Mouse (Mus musculus) limb, embryonic 15.5 days (tissue): Measurements from ENCODE around the gene Det1. TPM values are rescaled to one million over a fixed set of nuclear protein-coding genes. Genes with fewer than 3 reads are reported as not detected.

Source experiments
- ATAC-seq: fragments of 200-750 bp; cut with Nextera tagmentation; 2 replicates; pipeline ENCODE4 v1.8.0; 2017; ENCODE audit warnings: low read depth, moderate TSS enrichment; ENCODE audit not compliant: insufficient number of reproducible peaks, low FRiP score, low TSS enrichment
- H3K27ac ChIP-seq: fragments of 300-500 bp; sonication (generic); 2 replicates; pipeline ENCODE4 v1.5.1; 2015; ENCODE audit warnings: moderate library complexity, mild to moderate bottlenecking, inconsistent platforms
- H3K27me3 ChIP-seq: fragments of 300-500 bp; sonication (generic); 2 replicates; pipeline ENCODE4 v1.6.1; 2015; ENCODE audit warnings: inconsistent platforms
- H3K36me3 ChIP-seq: fragments of 300-500 bp; sonication (generic); 2 replicates; pipeline ENCODE4 v1.6.1; 2015; ENCODE audit warnings: inconsistent platforms
- H3K4me1 ChIP-seq: fragments of 300-500 bp; sonication (generic); 2 replicates; pipeline ENCODE4 v1.6.1; 2015; ENCODE audit warnings: inconsistent platforms
- H3K4me2 ChIP-seq: fragments of 300-500 bp; sonication (generic); 2 replicates; pipeline ENCODE4 v1.6.1; 2015; ENCODE audit warnings: mild to moderate bottlenecking, inconsistent platforms
- H3K4me3 ChIP-seq: fragments of 300-500 bp; sonication (generic); 2 replicates; pipeline ENCODE4 v1.5.1; 2015; ENCODE audit warnings: mild to moderate bottlenecking, inconsistent platforms
- H3K9ac ChIP-seq: fragments of 300-500 bp; sonication (generic); 2 replicates; pipeline ENCODE4 v1.6.1; 2015; ENCODE audit warnings: inconsistent platforms
- H3K9me3 ChIP-seq: fragments of 300-500 bp; sonication (generic); 2 replicates; pipeline ENCODE4 v1.6.1; 2016; ENCODE audit warnings: inconsistent platforms
- WGBS: fragments of 180-500 bp; shearing (Covaris S2); methylation state at CpG from one replicate; pipeline ENCODE4 v1.1.7; 2015; 5-methylcytosine and 5-hydroxymethylcytosine counted together
- polyA plus RNA-seq: library from polyadenylated mRNA; unstranded; fragments of >200 nt; fragmentation: Nextera tagmentation; extraction: Ambion mirVana; gene quantifications from 2 replicates; pipeline ENCODE4 v1.2.1, GENCODE M21; 2015

Gene Det1
- polyA plus RNA-seq, 1 experiment from 2014 or later: 17.2 TPM

DNA sequence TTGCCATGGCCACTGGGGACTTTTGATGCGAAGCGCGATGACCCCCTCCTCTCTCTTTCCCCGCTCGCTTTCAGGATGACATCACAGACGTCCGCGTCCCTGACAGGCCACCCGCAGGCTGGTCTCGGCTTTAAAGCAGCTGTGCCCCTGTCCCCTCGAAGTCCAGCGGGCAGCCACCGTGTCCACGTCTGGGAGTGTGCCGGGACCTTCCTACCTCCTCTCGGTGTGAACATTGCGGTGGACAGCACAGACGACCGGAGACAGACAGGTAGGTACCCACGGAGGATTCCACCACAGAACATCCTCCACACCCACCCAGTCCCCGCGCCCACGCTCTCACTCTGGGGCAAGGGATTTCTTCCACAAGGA is 35.4 kb upstream of the Det1 start:
- no peak for ATAC-seq
- peaks cover 54% of the 10 kb centered on the region for H3K27me3 ChIP-seq
- 3% methylated on average over 23 of the region's 23 CpGs for WGBS

DNA sequence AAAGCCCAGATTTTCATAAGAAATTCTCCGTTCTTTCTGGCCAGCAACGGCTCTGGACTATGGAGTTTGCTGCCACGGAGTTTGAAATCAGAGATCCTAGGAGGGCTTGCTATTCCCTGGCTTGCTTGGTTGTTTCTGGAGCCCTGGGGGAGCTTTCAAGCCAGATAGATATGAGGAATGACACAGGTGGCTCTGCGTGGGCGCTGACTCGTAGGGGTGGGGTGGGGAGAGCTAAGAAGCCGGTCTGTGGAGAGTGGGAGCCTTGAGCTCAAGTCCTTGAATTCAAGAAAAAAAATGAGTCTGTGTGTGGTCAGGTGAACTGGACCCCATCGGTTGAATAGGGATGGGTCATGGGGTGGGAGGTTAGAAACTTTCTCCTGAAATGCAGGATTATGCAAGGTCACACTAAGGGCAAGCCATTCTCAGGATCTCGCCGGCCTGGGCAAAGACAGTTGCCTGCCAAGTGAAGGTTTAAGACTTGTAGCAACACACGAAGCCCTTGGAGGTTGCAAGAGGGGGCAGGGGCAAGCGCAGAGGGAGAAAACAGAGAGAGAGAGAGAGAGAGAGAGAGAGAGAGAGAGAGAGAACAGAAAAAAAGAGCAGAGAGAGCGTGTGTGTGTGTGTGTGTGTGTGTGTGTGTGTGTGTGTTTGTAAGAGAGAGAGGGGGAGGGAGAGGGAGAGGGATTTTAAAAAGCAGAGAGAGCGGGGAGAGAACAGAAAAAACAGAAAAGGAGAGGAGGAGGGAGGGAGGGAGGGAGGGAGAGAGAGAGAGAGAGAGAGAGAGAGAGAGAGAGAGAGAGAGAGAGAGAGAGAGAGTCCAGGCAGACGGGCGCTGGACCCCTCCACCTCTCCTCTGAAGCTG is 34.8 kb upstream of the Det1 start:
- Histone ChIP-seq H3K36me3 (no peaks in the 10 kb centered on the region), H3K9ac (no peak overlapping the region), H3K4me3 (peak overlapping the region; percentile 22), H3K9me3 (no peaks in the 10 kb centered on the region), H3K27me3 (peaks cover 54% of the 10 kb centered on the region), H3K4me1 (peaks cover 16% of the 10 kb centered on the region), H3K4me2 (peak overlapping the region; percentile 41), H3K27ac (no peak overlapping the region)
- no peak for ATAC-seq
- WGBS: 22% methylated on average over 14 of the region's 16 CpGs

More for the DNA sequence above, 35.4 kb upstream of the Det1 start:
- H3K4me3 ChIP-seq: peak overlapping the region; percentile 22
- H3K36me3 ChIP-seq: no peaks in the 10 kb centered on the region
- H3K27ac ChIP-seq: no peak overlapping the region
- no peaks in the 10 kb centered on the region for H3K9me3 ChIP-seq
- H3K4me2 ChIP-seq: peak overlapping the region; percentile 41
- no peak overlapping the region for H3K9ac ChIP-seq
- peaks cover 16% of the 10 kb centered on the region for H3K4me1 ChIP-seq

DNA sequence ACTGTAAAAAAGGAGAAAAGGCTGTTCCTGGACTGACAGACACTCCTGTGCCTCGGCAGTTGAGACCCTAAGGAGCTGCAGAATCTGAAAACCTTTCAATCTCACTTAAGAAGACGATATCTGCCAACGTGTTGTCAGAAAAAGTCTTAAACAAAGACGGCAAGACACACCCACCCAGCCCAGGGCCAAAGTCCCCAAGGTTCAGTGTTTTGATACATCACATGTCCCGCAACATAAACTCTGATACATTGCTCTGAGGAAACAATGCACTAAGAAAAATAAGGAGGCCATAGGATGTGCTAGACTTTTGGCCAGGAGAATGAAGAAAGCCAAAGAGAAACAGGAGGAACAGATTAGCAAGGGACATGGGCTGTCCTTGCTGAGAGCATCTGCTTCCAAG is 25.8 kb upstream of the Det1 start:
- Histone ChIP-seq H3K27me3 (no peaks in the 10 kb centered on the region), H3K4me1 (no peaks in the 10 kb centered on the region), H3K4me2 (no peak overlapping the region), H3K4me3 (no peak overlapping the region), H3K9me3 (no peaks in the 10 kb centered on the region), H3K9ac (no peak overlapping the region), H3K36me3 (no peaks in the 10 kb centered on the region), H3K27ac (no peak overlapping the region)
- WGBS: 72% methylated on average over 5 of the region's 5 CpGs
- no peak for ATAC-seq

DNA sequence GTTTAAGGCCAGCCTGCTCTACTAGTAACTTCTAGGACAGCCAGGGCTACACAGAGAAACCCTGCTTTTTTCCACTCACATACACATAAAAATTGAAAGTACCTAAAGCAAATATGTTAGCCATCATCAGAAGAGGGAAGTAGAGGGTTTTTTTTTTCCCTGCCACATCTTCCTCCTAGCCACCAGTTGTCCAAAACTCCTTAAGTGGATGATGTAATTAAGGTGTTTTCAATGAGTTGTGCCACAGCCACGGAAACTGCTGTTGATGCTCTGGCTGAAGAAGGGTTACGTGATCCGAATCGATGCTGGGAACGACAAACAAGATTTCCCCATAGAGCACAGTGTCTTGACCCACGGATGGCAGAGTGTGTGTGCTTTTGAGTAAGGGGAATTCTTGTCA is 25.3 kb upstream of the Det1 start:
- ATAC-seq: no peak
- Histone ChIP-seq H3K9me3 (no peaks in the 10 kb centered on the region), H3K4me1 (no peaks in the 10 kb centered on the region), H3K9ac (no peak overlapping the region), H3K36me3 (no peaks in the 10 kb centered on the region), H3K4me3 (no peak overlapping the region), H3K27ac (no peak overlapping the region), H3K4me2 (no peak overlapping the region), H3K27me3 (no peaks in the 10 kb centered on the region)
- 88% methylated on average over 6 of the region's 6 CpGs for WGBS

DNA sequence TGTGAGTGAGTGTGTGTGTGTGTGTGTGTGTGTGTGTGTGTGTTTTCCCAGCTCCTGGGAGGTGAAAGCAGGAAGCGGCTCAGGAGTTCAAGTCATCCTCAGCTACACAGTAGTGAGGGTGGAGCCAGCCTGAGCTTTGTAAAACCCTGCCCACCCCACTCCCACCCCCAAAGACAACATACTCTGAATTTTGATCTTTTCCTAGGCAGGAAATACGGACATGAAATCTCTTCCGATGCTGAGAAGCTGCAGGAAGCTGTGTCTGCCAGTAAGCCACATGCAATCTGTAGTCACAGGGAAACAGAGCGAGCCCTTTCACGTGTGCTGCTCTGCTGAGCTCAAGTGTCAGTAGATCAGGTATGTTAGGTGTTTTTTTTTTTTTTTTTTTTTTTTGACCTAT is 21.7 kb upstream of the Det1 start:
- H3K9ac ChIP-seq: no peak overlapping the region
- no peaks in the 10 kb centered on the region for H3K9me3 ChIP-seq
- H3K4me3 ChIP-seq: no peak overlapping the region
- no peaks in the 10 kb centered on the region for H3K36me3 ChIP-seq
- H3K4me1 ChIP-seq: no peaks in the 10 kb centered on the region
- no peak overlapping the region for H3K4me2 ChIP-seq
- no peak overlapping the region for H3K27ac ChIP-seq
- no peak for ATAC-seq
- no peaks in the 10 kb centered on the region for H3K27me3 ChIP-seq
- WGBS: 61% methylated on average over 5 of the region's 5 CpGs

DNA sequence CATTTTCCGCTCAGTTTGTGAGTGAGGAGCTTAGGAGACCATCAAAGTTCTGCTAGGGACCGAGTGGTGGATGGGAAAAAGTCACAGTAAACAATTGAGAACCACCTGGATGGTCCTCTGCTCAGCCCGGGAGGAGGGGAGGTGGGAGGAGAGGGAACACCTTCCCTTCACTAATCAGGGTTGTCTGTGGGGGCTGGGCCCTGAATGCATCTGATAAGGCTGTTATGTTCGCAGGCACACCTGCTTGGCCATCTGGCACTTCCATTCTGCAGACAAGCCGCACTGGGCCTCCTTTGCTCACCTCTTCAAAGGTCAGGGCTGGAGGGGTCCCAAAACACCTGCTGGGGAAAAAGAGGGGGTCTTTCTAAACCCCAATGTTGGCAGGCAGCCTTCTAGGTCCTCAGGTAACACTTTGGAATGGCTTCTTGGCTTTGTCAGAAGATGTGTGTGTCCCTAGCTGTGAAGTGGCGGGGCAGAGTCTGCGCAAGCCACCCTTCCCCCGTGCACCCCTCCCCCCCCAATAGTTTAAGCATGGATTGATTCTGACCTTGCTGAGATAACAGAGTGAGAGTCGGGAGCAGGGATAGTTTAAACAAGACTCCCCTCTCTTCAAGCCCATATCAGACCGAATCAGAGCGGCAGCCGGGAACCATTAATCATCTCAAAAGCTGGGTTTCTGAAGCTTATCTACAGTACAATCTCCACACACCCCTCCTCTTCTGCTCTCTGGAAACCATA is 18.3 kb upstream of the Det1 start:
- Histone ChIP-seq H3K4me3 (no peak overlapping the region), H3K27me3 (no peaks in the 10 kb centered on the region), H3K36me3 (no peaks in the 10 kb centered on the region), H3K9ac (no peak overlapping the region), H3K27ac (no peak overlapping the region), H3K9me3 (no peaks in the 10 kb centered on the region), H3K4me2 (no peak overlapping the region), H3K4me1 (no peaks in the 10 kb centered on the region)
- ATAC-seq: no peak
- 43% methylated on average over 12 of the region's 12 CpGs for WGBS

DNA sequence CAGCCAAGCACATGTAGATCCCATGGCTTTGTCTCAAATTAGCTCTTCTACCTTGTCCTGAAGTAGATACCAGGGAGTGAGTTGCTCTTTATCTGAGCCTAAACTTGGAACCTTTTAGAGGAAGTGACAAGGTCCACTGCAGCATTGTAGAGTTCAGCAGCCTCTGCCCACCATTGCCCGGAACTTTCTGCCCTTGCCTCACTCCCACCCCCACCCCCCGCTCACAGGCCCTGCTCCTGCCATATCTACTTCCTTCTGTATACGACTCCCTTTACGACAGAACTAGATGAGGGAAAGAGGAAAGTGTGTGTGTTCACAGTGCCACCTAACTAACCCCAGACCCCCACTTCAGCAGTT is 17.4 kb upstream of the Det1 start:
- no peak overlapping the region for H3K9ac ChIP-seq
- WGBS: 53% methylated on average over 4 of the region's 4 CpGs
- no peak overlapping the region for H3K4me2 ChIP-seq
- ATAC-seq: no peak
- no peak overlapping the region for H3K27ac ChIP-seq
- no peaks in the 10 kb centered on the region for H3K4me1 ChIP-seq
- no peaks in the 10 kb centered on the region for H3K9me3 ChIP-seq
- H3K27me3 ChIP-seq: no peaks in the 10 kb centered on the region
- no peak overlapping the region for H3K4me3 ChIP-seq
- no peaks in the 10 kb centered on the region for H3K36me3 ChIP-seq

DNA sequence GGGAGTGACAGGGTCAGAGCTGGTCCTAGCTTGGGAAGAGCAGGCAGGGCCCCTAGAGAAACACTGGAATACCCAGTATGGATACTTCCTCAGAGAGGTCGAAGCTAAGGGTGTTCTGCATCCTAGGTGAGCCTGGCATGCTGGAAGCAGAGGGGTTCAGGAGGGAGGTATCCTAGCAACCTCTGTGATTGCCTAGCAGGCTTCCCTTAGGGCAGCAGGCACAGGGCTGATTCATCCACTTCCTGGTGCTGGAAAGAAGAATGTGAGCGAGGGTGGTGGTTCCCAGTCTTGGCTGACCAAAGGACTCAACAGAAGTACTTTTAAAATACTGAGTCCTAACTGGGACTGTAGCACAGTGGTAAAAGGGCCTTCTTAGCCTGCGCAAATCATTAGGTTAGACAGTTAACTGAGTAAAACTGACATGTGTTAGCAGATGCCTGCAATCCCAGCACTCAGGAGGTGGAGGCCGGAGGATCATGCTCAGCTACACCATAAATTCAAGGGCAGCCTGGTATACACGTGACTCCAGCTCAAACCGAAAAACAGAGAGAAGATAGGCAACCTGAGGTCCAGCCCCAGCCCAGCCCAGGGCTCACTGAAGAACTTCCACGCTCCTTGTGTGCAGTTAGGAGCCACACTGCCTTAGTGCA is 16.9 kb upstream of the Det1 start:
- no peaks in the 10 kb centered on the region for H3K36me3 ChIP-seq
- no peak overlapping the region for H3K4me3 ChIP-seq
- H3K27me3 ChIP-seq: no peaks in the 10 kb centered on the region
- no peak overlapping the region for H3K9ac ChIP-seq
- ATAC-seq: no peak
- H3K9me3 ChIP-seq: no peaks in the 10 kb centered on the region
- H3K27ac ChIP-seq: no peak overlapping the region
- H3K4me2 ChIP-seq: no peak overlapping the region
- no peaks in the 10 kb centered on the region for H3K4me1 ChIP-seq
- 58% methylated on average over 7 of the region's 7 CpGs for WGBS

DNA sequence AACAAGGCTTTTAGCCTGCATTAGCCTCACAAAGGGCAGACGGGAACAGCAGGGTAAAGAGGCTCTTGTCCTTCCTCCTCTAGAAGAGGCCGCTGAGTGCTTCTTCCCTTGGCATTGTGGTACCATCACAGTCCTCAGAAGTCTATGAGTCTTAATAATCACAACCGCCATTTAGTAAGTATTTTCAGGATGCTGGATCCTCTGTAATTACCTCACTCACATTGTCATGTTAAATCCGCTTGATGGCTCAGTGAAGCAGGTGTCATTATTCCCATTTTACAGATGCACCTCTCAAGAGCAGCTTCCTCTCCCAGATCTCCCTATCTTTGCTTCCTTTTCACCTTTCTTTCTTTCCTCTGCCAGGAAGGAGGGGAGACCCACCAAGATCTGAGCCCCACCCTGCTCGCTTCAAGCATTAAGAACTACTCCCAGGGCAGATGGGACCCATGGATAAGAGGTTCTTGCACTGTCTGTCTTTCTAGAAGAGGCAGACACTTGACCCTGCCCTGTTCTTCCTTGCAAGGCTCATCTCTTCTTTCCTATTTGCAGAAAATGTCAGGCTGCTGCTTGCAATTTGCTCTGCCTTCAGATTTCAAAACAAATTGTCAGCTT is 8.1 kb upstream of the Det1 start:
- Histone ChIP-seq H3K27me3 (no peaks in the 10 kb centered on the region), H3K4me3 (no peak overlapping the region), H3K4me1 (no peaks in the 10 kb centered on the region), H3K36me3 (no peaks in the 10 kb centered on the region), H3K9me3 (no peaks in the 10 kb centered on the region), H3K9ac (no peak overlapping the region), H3K27ac (no peak overlapping the region), H3K4me2 (no peak overlapping the region)
- 70% methylated on average over 5 of the region's 5 CpGs for WGBS
- no peak for ATAC-seq

DNA sequence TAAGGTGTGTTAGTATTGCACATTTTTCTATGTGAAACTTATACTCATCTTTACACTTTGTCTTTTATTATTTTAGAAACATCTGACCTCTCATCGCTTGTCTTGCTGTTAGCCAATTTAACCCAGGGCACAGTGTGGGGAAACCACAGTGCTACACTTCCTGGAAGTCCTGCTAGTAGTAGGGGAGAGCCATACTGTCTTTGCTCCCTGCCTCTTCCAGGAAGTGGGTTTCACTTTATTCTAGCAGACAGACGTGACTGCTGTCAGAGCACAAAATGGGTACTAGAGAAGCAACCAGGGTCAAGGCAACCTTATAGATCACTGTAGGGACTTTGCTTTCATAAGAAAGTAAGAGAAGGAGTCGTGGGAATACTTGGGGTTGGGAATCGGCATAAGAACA is 7.0 kb upstream of the Det1 start:
- Histone ChIP-seq H3K4me1 (no peaks in the 10 kb centered on the region), H3K9ac (no peak overlapping the region), H3K4me3 (no peak overlapping the region), H3K36me3 (no peaks in the 10 kb centered on the region), H3K4me2 (no peak overlapping the region), H3K27me3 (no peaks in the 10 kb centered on the region), H3K9me3 (no peaks in the 10 kb centered on the region), H3K27ac (no peak overlapping the region)
- WGBS: 63% methylated on average over 4 of the region's 4 CpGs
- no peak for ATAC-seq

DNA sequence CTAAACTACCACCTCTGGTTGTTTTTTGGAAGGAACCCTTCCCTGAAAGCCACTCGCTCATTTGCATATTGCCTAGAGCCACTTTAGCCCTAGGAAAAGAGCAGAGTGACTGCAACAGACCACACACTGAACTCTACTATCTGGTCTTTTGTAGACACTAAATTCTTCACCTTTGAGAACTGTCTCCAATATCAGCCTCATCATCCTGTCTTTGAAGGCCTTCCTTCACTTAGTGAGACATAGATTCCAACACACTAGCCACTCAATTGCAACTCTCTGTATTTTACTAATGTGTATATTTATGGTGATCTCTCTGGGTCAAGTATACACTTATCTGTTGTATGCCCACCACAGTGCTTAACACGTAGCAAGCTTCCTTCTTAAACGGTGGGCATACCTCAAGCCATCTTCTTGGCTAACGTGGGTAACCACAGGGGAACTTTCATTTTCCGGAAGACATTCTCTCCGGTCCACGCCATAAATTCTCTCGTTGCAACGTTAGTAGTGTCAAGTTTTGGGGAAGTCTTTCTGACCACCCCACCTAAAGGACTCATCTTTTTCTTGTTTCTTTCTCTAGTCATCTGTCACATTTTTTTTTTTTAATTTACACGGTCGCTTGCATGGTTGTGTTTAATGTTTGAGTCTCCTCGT is 872 bp downstream of the Det1 start:
- Histone ChIP-seq H3K36me3 (peaks cover 30% of the 10 kb centered on the region), H3K4me2 (peak overlapping the region; percentile 58), H3K27ac (peak overlapping the region; percentile 71; the same call in 1 of the 2 replicates), H3K27me3 (no peaks in the 10 kb centered on the region), H3K9ac (peak overlapping the region; percentile 83), H3K4me1 (peaks cover 5% of the 10 kb centered on the region; the same call in 1 of the 2 replicates), H3K9me3 (no peaks in the 10 kb centered on the region), H3K4me3 (peak overlapping the region; percentile 88)
- whole genome bisulfite sequencing: 32% methylated on average over 12 of the region's 12 CpGs
- no peak for ATAC-seq
